Mouse (Mus musculus) embryonic facial prominence, embryonic 15.5 days (tissue): ENCODE measurements around the gene Lancl2. TPM values are rescaled to one million over a fixed set of nuclear protein-coding genes. Genes with fewer than 3 reads are reported as not detected.

Experiments
- ATAC-seq: fragments of 200-750 bp; cut with Nextera tagmentation; 2 replicates; pipeline ENCODE4 v1.8.0; 2017; ENCODE audit warnings: low read depth, moderate TSS enrichment; ENCODE audit not compliant: insufficient number of reproducible peaks, low FRiP score, low TSS enrichment
- H3K27ac ChIP-seq: fragments of 300-500 bp; sonication (generic); replicated peaks from 2 replicates; pipeline ENCODE4 v1.5.1; 2015; ENCODE audit warnings: mild to moderate bottlenecking, inconsistent platforms
- H3K27me3 ChIP-seq: fragments of 300-500 bp; sonication (generic); 2 replicates; pipeline ENCODE4 v1.6.1; 2015; ENCODE audit warnings: inconsistent platforms
- H3K36me3 ChIP-seq: fragments of 300-500 bp; sonication (generic); 2 replicates; pipeline ENCODE4 v1.6.1; 2015; ENCODE audit warnings: mild to moderate bottlenecking, inconsistent platforms
- H3K4me1 ChIP-seq: fragments of 300-500 bp; sonication (generic); 2 replicates; pipeline ENCODE4 v1.6.1; 2015; ENCODE audit warnings: inconsistent platforms
- H3K4me2 ChIP-seq: fragments of 300-500 bp; sonication (generic); replicated peaks from 2 replicates; pipeline ENCODE4 v1.6.1; 2015; ENCODE audit warnings: mild to moderate bottlenecking, inconsistent platforms
- H3K4me3 ChIP-seq: fragments of 300-500 bp; sonication (generic); replicated peaks from 2 replicates; pipeline ENCODE4 v1.5.1; 2015; ENCODE audit warnings: mild to moderate bottlenecking, inconsistent platforms
- H3K9ac ChIP-seq: fragments of 300-500 bp; sonication (generic); 2 replicates; pipeline ENCODE4 v1.6.1; 2015; ENCODE audit warnings: inconsistent platforms
- H3K9me3 ChIP-seq: fragments of 300-500 bp; sonication (generic); replicated peaks from 2 replicates; pipeline ENCODE4 v1.6.1; 2016; ENCODE audit warnings: inconsistent platforms
- WGBS: fragments of 180-500 bp; shearing (Covaris S2); methylation state at CpG from one replicate; pipeline ENCODE4 v1.1.7; 2015; 5-methylcytosine and 5-hydroxymethylcytosine counted together
- polyA plus RNA-seq: library from polyadenylated mRNA; unstranded; fragments of >200 nt; fragmentation: Nextera tagmentation; extraction: Ambion mirVana; gene quantifications from 2 replicates; pipeline ENCODE4 v1.2.1, GENCODE M21; 2015

The Lancl2 gene
- polyA plus RNA-seq: 23.9 and 25.7 TPM in 2 replicates

- H3K4me3 ChIP-seq: peak within 1 kb of the TSS; percentile 61
- WGBS: 0% methylated on average over 10 of the region's 10 CpGs
- peak within 1 kb of the TSS; percentile 96 for H3K27ac ChIP-seq
- no peaks in the 10 kb centered on the region for H3K36me3 ChIP-seq
- ATAC-seq: no peak
- H3K9ac ChIP-seq: peak within 1 kb of the TSS; percentile 77
- H3K27me3 ChIP-seq: no peaks in the 10 kb centered on the region
- H3K4me2 ChIP-seq: peak within 1 kb of the TSS; percentile 65
- H3K4me1 ChIP-seq: peaks cover 8% of the 10 kb centered on the region
- no peaks in the 10 kb centered on the region for H3K9me3 ChIP-seq
Measured at GRCm38 (mm10) chr6:57702376-57702742, at the start of gene Lancl2. TSS of gene Lancl2 (plus strand) at chr6:57702540.

- Histone ChIP-seq H3K4me2 (no peak overlapping the region), H3K9me3 (no peaks in the 10 kb centered on the region), H3K27me3 (no peaks in the 10 kb centered on the region), H3K36me3 (no peaks in the 10 kb centered on the region), H3K4me3 (no peak overlapping the region), H3K4me1 (no peaks in the 10 kb centered on the region), H3K27ac (no peak overlapping the region), H3K9ac (no peak overlapping the region)
- no peak for ATAC-seq
- WGBS: 79% methylated on average over 4 of the region's 4 CpGs
Measured at GRCm38 (mm10) chr6:57661295-57661694, 41.0 kb upstream of the Lancl2 start.

GRCm38 (mm10) chr6:57684156-57684555 lies 18.2 kb upstream of the Lancl2 start:
- no peaks in the 10 kb centered on the region for H3K36me3 ChIP-seq
- no peaks in the 10 kb centered on the region for H3K9me3 ChIP-seq
- no peak overlapping the region for H3K9ac ChIP-seq
- no peak overlapping the region for H3K4me3 ChIP-seq
- 94% methylated on average over 1 of the region's 1 CpGs for WGBS
- no peaks in the 10 kb centered on the region for H3K4me1 ChIP-seq
- H3K27me3 ChIP-seq: no peaks in the 10 kb centered on the region
- H3K27ac ChIP-seq: no peak overlapping the region
- no peak for ATAC-seq
- H3K4me2 ChIP-seq: no peak overlapping the region

- Histone ChIP-seq H3K27ac (peak within 1 kb of the TSS; percentile 89), H3K27me3 (no peaks in the 10 kb centered on the region), H3K4me3 (peak within 1 kb of the TSS; percentile 80), H3K4me2 (peak within 1 kb of the TSS; percentile 62), H3K9ac (peak within 1 kb of the TSS; percentile 60), H3K36me3 (0 out of 2 replicates have a peak, but pooled peaks cover 4% of the 10 kb centered on the region), H3K9me3 (no peaks in the 10 kb centered on the region), H3K4me1 (no peaks in the 10 kb centered on the region; the same call in 1 of the 2 replicates)
- peak; percentile 97 for ATAC-seq
- under 1% methylated on average over 52 of the region's 52 CpGs for WGBS
Measured at GRCm38 (mm10) chr6:57691467-57692261, 10.7 kb upstream of the Lancl2 start, which contains the start of gene Pyurf. TSS of gene Pyurf (minus strand) at chr6:57692078.

- WGBS: 89% methylated on average over 3 of the region's 3 CpGs
- H3K27ac ChIP-seq: no peak overlapping the region
- H3K4me3 ChIP-seq: no peak overlapping the region
- 0 out of 2 replicates have a peak, but pooled peaks cover 4% of the 10 kb centered on the region for H3K36me3 ChIP-seq
- H3K4me1 ChIP-seq: no peaks in the 10 kb centered on the region; the same call in 1 of the 2 replicates
- H3K4me2 ChIP-seq: no peak overlapping the region
- no peak overlapping the region for H3K9ac ChIP-seq
- ATAC-seq: no peak
- no peaks in the 10 kb centered on the region for H3K9me3 ChIP-seq
- H3K27me3 ChIP-seq: no peaks in the 10 kb centered on the region
Measured at GRCm38 (mm10) chr6:57693116-57693515, 9.2 kb upstream of the Lancl2 start.

GRCm38 (mm10) chr6:57701686-57702085 lies 654 bp upstream of the Lancl2 start:
- no peak for ATAC-seq
- Histone ChIP-seq H3K9me3 (no peaks in the 10 kb centered on the region), H3K4me3 (peak overlapping the region; percentile 61), H3K4me2 (0 out of 2 replicates have a peak overlapping the region, but pooled peaks have one; percentile 65), H3K9ac (no peak overlapping the region), H3K27me3 (no peaks in the 10 kb centered on the region), H3K27ac (no peak overlapping the region), H3K4me1 (peaks cover 8% of the 10 kb centered on the region), H3K36me3 (no peaks in the 10 kb centered on the region)
- WGBS: 52% methylated on average over 4 of the region's 4 CpGs

GRCm38 (mm10) chr6:57702743-57703499 lies 581 bp downstream of the Lancl2 start:
- peak overlapping the region; percentile 96 for H3K27ac ChIP-seq
- H3K4me1 ChIP-seq: peaks cover 8% of the 10 kb centered on the region
- no peaks in the 10 kb centered on the region for H3K9me3 ChIP-seq
- H3K9ac ChIP-seq: peak overlapping the region; percentile 77
- peak; percentile 99 for ATAC-seq
- peak overlapping the region; percentile 61 for H3K4me3 ChIP-seq
- H3K36me3 ChIP-seq: no peaks in the 10 kb centered on the region
- no peaks in the 10 kb centered on the region for H3K27me3 ChIP-seq
- peak overlapping the region; percentile 65 for H3K4me2 ChIP-seq
- 0% methylated on average over 59 of the region's 59 CpGs for WGBS

GRCm38 (mm10) chr6:57703703-57704102 lies 1.4 kb downstream of the Lancl2 start:
- H3K9ac ChIP-seq: peak overlapping the region; percentile 77
- ATAC-seq: no peak
- 18% methylated on average over 2 of the region's 2 CpGs for WGBS
- peaks cover 8% of the 10 kb centered on the region for H3K4me1 ChIP-seq
- peak overlapping the region; percentile 96 for H3K27ac ChIP-seq
- peak overlapping the region; percentile 65 for H3K4me2 ChIP-seq
- H3K36me3 ChIP-seq: no peaks in the 10 kb centered on the region
- H3K4me3 ChIP-seq: peak overlapping the region; percentile 61
- H3K9me3 ChIP-seq: no peaks in the 10 kb centered on the region
- H3K27me3 ChIP-seq: no peaks in the 10 kb centered on the region

GRCm38 (mm10) chr6:57706721-57707120 lies 4.4 kb downstream of the Lancl2 start:
- Histone ChIP-seq H3K4me3 (no peak overlapping the region), H3K27ac (no peak overlapping the region), H3K36me3 (no peaks in the 10 kb centered on the region), H3K4me2 (no peak overlapping the region), H3K9me3 (no peaks in the 10 kb centered on the region), H3K4me1 (peaks cover 7% of the 10 kb centered on the region), H3K27me3 (no peaks in the 10 kb centered on the region), H3K9ac (no peak overlapping the region)
- 89% methylated on average over 1 of the region's 1 CpGs for WGBS
- ATAC-seq: no peak

GRCm38 (mm10) chr6:57711726-57712125 lies 9.4 kb downstream of the Lancl2 start:
- Histone ChIP-seq H3K4me3 (no peak overlapping the region), H3K4me2 (no peak overlapping the region), H3K36me3 (no peaks in the 10 kb centered on the region), H3K4me1 (no peaks in the 10 kb centered on the region), H3K9ac (no peak overlapping the region), H3K27me3 (no peaks in the 10 kb centered on the region), H3K27ac (no peak overlapping the region), H3K9me3 (no peaks in the 10 kb centered on the region)
- ATAC-seq: no peak
- 14% methylated on average over 1 of the region's 1 CpGs for WGBS

GRCm38 (mm10) chr6:57721347-57721746 lies 19.0 kb downstream of the Lancl2 start:
- H3K27me3 ChIP-seq: no peaks in the 10 kb centered on the region
- no peak for ATAC-seq
- H3K27ac ChIP-seq: no peak overlapping the region
- H3K9ac ChIP-seq: no peak overlapping the region
- H3K4me3 ChIP-seq: no peak overlapping the region
- WGBS: 86% methylated on average over 1 of the region's 1 CpGs
- no peak overlapping the region for H3K4me2 ChIP-seq
- peaks cover 16% of the 10 kb centered on the region for H3K36me3 ChIP-seq
- H3K9me3 ChIP-seq: no peaks in the 10 kb centered on the region
- no peaks in the 10 kb centered on the region for H3K4me1 ChIP-seq
